Mouse (Mus musculus) limb, embryonic 12.5 days (tissue): ENCODE measurements around the gene Cfdp1. TPM values are rescaled to one million over a fixed set of nuclear protein-coding genes. Genes with fewer than 3 reads are reported as not detected.

Experiments used
- ATAC-seq: fragments of 200-750 bp; cut with Nextera tagmentation; 2 replicates; pipeline ENCODE4 v1.8.0; 2017; ENCODE audit warnings: low read depth, moderate TSS enrichment; ENCODE audit not compliant: insufficient number of reproducible peaks, insufficient read depth, low FRiP score, low TSS enrichment
- H3K27ac ChIP-seq: fragments of 300-500 bp; sonication (generic); 2 replicates; pipeline ENCODE4 v1.5.1; 2016; ENCODE audit warnings: mild to moderate bottlenecking, moderate library complexity
- H3K27me3 ChIP-seq: fragments of 300-500 bp; sonication (generic); 2 replicates; pipeline ENCODE4 v1.6.1; 2016; ENCODE audit warnings: mild to moderate bottlenecking, moderate library complexity
- H3K36me3 ChIP-seq: fragments of 300-500 bp; sonication (generic); 2 replicates; pipeline ENCODE4 v1.6.1; 2016; ENCODE audit warnings: mild to moderate bottlenecking, moderate library complexity
- H3K4me1 ChIP-seq: fragments of 300-500 bp; sonication (generic); replicated peaks from 2 replicates; pipeline ENCODE4 v1.6.1; 2016
- H3K4me2 ChIP-seq: fragments of 300-500 bp; sonication (generic); 2 replicates; pipeline ENCODE4 v1.6.1; 2016; ENCODE audit warnings: mild to moderate bottlenecking, moderate library complexity
- H3K4me3 ChIP-seq: fragments of 300-500 bp; sonication (generic); replicated peaks from 2 replicates; pipeline ENCODE4 v1.5.1; 2016; ENCODE audit warnings: mild to moderate bottlenecking
- H3K9ac ChIP-seq: fragments of 300-500 bp; sonication (generic); replicated peaks from 2 replicates; pipeline ENCODE4 v1.6.1; 2016; ENCODE audit warnings: mild to moderate bottlenecking, moderate library complexity
- H3K9me3 ChIP-seq: fragments of 300-500 bp; sonication (generic); 2 replicates; pipeline ENCODE4 v1.6.1; 2016; ENCODE audit warnings: mild to moderate bottlenecking, moderate library complexity
- WGBS: fragments of 180-500 bp; shearing (Covaris S2); methylation state at CpG from one replicate; pipeline ENCODE4 v1.1.7; 2016; 5-methylcytosine and 5-hydroxymethylcytosine counted together
- polyA plus RNA-seq: library from polyadenylated mRNA; unstranded; fragments of >200 nt; fragmentation: Nextera tagmentation; extraction: Ambion mirVana; gene quantifications from 2 replicates; pipeline ENCODE4 v1.2.1, GENCODE M21; 2016

Cfdp1 gene
- polyA plus RNA-seq, 1 experiment from 2014 or later = 239 TPM

GRCm38 (mm10) chr8:111782161-111782560 is 71.9 kb downstream of the Cfdp1 start:
- Histone ChIP-seq H3K4me2 (no peak overlapping the region), H3K36me3 (peaks cover 34% of the 10 kb centered on the region), H3K27me3 (no peaks in the 10 kb centered on the region), H3K4me1 (peaks cover 8% of the 10 kb centered on the region), H3K27ac (no peak overlapping the region), H3K9ac (no peak overlapping the region), H3K4me3 (no peak overlapping the region), H3K9me3 (no peaks in the 10 kb centered on the region)
- WGBS = 80% methylated on average over 2 of the region's 2 CpGs
- no peak for ATAC-seq

GRCm38 (mm10) chr8:111780697-111781424 is 73.2 kb downstream of the Cfdp1 start:
- H3K27ac ChIP-seq = no peak overlapping the region
- H3K36me3 ChIP-seq = peaks cover 34% of the 10 kb centered on the region
- no peak overlapping the region for H3K4me3 ChIP-seq
- no peaks in the 10 kb centered on the region; the same call in 1 of the 2 replicates for H3K4me1 ChIP-seq
- H3K27me3 ChIP-seq = no peaks in the 10 kb centered on the region
- H3K9ac ChIP-seq = no peak overlapping the region
- no peak overlapping the region for H3K4me2 ChIP-seq
- no peaks in the 10 kb centered on the region for H3K9me3 ChIP-seq
- WGBS = 93% methylated on average over 10 of the region's 10 CpGs
- ATAC-seq = no peak

- no peaks in the 10 kb centered on the region for H3K4me1 ChIP-seq
- H3K4me3 ChIP-seq = no peak overlapping the region
- no peaks in the 10 kb centered on the region for H3K27me3 ChIP-seq
- WGBS = 74% methylated on average over 7 of the region's 7 CpGs
- no peak overlapping the region for H3K4me2 ChIP-seq
- peaks cover 39% of the 10 kb centered on the region for H3K36me3 ChIP-seq
- no peak overlapping the region; the same call in 1 of the 2 replicates for H3K27ac ChIP-seq
- no peaks in the 10 kb centered on the region for H3K9me3 ChIP-seq
- no peak overlapping the region for H3K9ac ChIP-seq
- ATAC-seq = no peak
These were observed 74.4 kb downstream of the Cfdp1 start for GRCm38 (mm10) chr8:111779690-111780089.

DNA sequence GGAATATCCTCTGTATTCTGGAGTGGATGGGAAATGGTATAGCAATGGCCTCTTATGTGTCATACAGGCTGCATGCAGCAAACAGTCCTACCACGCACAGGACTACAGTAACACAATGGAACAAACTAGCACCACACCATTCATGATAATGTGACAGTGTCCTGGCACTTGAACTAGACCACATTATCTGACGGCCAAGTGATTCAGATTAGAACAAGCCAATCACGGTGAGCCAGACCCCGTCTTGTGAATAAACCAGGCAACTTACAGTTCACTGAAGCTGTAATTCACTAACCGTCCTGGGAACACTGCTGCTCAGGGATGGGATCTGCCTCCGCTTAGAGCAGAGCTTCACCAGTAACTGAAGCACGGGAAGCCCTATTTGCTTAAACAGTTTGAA is 75.3 kb downstream of the Cfdp1 start:
- Histone ChIP-seq H3K4me3 (no peak overlapping the region), H3K4me1 (no peaks in the 10 kb centered on the region), H3K9ac (no peak overlapping the region), H3K4me2 (no peak overlapping the region), H3K27ac (no peak overlapping the region), H3K36me3 (peaks cover 46% of the 10 kb centered on the region), H3K9me3 (no peaks in the 10 kb centered on the region), H3K27me3 (no peaks in the 10 kb centered on the region)
- 86% methylated on average over 7 of the region's 7 CpGs for WGBS
- ATAC-seq = no peak

DNA sequence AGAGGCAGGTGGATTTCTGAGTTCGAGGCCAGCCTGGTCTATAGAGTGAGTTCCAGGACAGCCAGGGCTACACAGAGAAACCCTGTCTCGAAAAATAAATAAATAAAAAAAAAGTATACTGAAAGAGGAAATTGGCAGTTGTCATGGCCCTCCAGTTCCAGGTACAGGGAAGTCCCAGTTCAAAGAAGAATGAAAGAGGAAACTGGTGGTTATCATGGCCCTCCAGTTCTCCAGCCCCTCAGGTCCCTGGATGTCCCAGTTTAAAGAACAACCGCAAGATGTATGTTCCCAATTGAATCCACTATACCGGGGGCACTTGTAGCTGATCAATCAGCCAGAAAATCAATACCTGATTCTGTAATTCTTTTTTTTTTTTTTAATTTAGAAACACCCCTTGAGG is 77.6 kb downstream of the Cfdp1 start:
- Histone ChIP-seq H3K4me2 (no peak overlapping the region), H3K27ac (no peak overlapping the region), H3K9ac (no peak overlapping the region), H3K27me3 (no peaks in the 10 kb centered on the region), H3K9me3 (no peaks in the 10 kb centered on the region), H3K4me1 (0 out of 2 replicates have a peak, but pooled peaks cover 2% of the 10 kb centered on the region), H3K36me3 (peaks cover 59% of the 10 kb centered on the region), H3K4me3 (no peak overlapping the region)
- ATAC-seq = no peak
- WGBS = 90% methylated on average over 4 of the region's 4 CpGs

- Histone ChIP-seq H3K9ac (no peak overlapping the region), H3K4me2 (no peak overlapping the region), H3K36me3 (peaks cover 62% of the 10 kb centered on the region), H3K27me3 (no peaks in the 10 kb centered on the region), H3K4me1 (0 out of 2 replicates have a peak, but pooled peaks cover 7% of the 10 kb centered on the region), H3K27ac (no peak overlapping the region), H3K9me3 (no peaks in the 10 kb centered on the region), H3K4me3 (no peak overlapping the region)
- ATAC-seq = no peak
- 94% methylated on average over 6 of the region's 6 CpGs for WGBS
These were observed 78.3 kb downstream of the Cfdp1 start for GRCm38 (mm10) chr8:111775766-111776165.

GRCm38 (mm10) chr8:111773476-111773875 is 80.6 kb downstream of the Cfdp1 start:
- H3K9me3 ChIP-seq = no peaks in the 10 kb centered on the region
- peaks cover 24% of the 10 kb centered on the region for H3K4me1 ChIP-seq
- no peaks in the 10 kb centered on the region for H3K27me3 ChIP-seq
- no peak overlapping the region for H3K27ac ChIP-seq
- no peak overlapping the region for H3K4me2 ChIP-seq
- WGBS = 92% methylated on average over 5 of the region's 5 CpGs
- peaks cover 52% of the 10 kb centered on the region for H3K36me3 ChIP-seq
- no peak overlapping the region for H3K9ac ChIP-seq
- no peak overlapping the region for H3K4me3 ChIP-seq
- ATAC-seq = no peak

DNA sequence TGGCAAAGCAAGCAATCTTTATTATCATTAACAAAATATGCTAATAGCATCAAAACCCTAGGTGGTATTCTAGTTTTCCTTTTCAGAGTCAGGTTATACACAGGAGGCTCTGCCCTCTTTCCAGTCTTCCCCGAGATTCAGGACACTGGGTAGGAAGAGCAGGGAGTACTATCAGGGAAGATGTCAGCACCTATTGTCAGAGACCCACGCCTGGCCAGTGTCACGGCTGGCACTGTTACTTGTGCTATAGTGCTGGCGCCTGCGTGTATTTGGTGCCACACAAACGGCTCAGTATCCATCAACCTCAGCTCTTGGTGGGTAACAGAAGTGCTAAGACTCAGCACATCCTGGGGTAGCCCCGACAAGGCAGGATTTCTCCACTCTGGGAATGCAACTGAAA is 81.0 kb downstream of the Cfdp1 start:
- Histone ChIP-seq H3K36me3 (peaks cover 52% of the 10 kb centered on the region), H3K4me1 (peaks cover 24% of the 10 kb centered on the region), H3K9ac (no peak overlapping the region), H3K27ac (no peak overlapping the region), H3K27me3 (no peaks in the 10 kb centered on the region), H3K9me3 (no peaks in the 10 kb centered on the region), H3K4me3 (no peak overlapping the region), H3K4me2 (no peak overlapping the region)
- WGBS = 87% methylated on average over 7 of the region's 7 CpGs
- no peak for ATAC-seq

DNA sequence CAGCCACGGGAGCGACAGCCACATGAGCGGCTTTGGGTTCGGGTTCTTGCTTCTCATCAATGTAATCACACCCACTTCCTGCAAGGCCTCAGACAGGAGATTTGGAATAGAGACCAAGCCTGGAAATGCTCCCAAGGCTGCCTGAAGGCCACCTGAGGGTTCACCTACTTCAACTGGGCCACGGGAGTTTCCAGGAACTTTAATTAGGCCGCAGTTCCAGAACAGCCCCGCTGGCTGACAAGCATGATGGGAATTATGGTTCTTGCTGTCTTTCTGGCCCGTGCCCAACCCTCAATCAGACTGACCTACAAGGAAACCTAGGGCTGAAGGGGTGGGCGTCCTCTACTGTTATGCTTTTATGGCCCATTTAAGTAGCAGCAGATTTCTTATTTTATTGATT is 82.0 kb downstream of the Cfdp1 start:
- WGBS = 82% methylated on average over 9 of the region's 9 CpGs

GRCm38 (mm10) chr8:111771625-111772020 is 82.5 kb downstream of the Cfdp1 start:
- no peak overlapping the region for H3K9ac ChIP-seq
- no peaks in the 10 kb centered on the region for H3K27me3 ChIP-seq
- no peak overlapping the region for H3K4me3 ChIP-seq
- H3K4me2 ChIP-seq = no peak overlapping the region
- no peaks in the 10 kb centered on the region for H3K9me3 ChIP-seq
- H3K36me3 ChIP-seq = peaks cover 60% of the 10 kb centered on the region
- H3K4me1 ChIP-seq = peaks cover 24% of the 10 kb centered on the region
- ATAC-seq = no peak
- 91% methylated on average over 6 of the region's 6 CpGs for WGBS
- H3K27ac ChIP-seq = no peak overlapping the region

More for the DNA sequence above, 82.0 kb downstream of the Cfdp1 start:
- Histone ChIP-seq H3K27me3 (no peaks in the 10 kb centered on the region), H3K9me3 (no peaks in the 10 kb centered on the region), H3K27ac (no peak overlapping the region), H3K4me2 (no peak overlapping the region), H3K4me3 (no peak overlapping the region), H3K9ac (no peak overlapping the region), H3K4me1 (peaks cover 24% of the 10 kb centered on the region), H3K36me3 (peaks cover 55% of the 10 kb centered on the region)
- ATAC-seq = no peak

DNA sequence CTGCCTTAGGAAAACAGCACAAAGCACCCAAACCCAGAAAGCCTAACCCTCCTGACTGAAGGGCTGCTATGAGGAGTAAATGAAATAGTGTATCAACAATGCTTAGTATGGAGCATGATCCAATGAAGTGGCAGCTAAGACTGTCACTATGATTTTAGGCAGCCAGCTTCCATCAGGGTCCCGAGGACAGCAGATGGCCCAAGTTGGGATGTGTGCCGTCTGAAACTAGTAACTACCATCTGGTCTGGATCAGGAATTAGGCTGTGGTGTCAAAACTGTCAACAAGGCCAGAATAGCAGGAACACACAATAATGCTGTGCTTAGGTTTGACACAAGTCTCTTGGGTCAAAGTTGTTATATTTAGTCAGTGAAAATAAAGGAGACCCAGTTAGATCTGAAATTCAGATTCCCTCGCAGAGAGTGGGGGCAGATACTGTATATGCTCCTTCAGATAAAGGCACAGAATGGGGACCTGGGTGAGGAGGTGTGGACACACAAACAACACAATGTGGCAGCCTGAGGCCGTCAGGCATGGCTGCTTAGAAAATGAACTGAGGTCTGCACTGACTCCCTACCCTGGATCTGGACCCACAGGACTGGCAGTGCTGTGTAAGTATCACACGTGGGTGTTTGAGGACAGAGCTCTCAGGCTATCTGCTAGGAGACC is 83.0 kb downstream of the Cfdp1 start:
- H3K36me3 ChIP-seq = peaks cover 65% of the 10 kb centered on the region
- H3K9ac ChIP-seq = no peak overlapping the region
- H3K27ac ChIP-seq = no peak overlapping the region
- peaks cover 24% of the 10 kb centered on the region for H3K4me1 ChIP-seq
- H3K27me3 ChIP-seq = no peaks in the 10 kb centered on the region
- no peaks in the 10 kb centered on the region for H3K9me3 ChIP-seq
- no peak for ATAC-seq
- H3K4me2 ChIP-seq = no peak overlapping the region
- WGBS = 50% methylated on average over 5 of the region's 5 CpGs
- no peak overlapping the region for H3K4me3 ChIP-seq
